Mouse (Mus musculus) brown adipose tissue, adult 24 weeks (tissue): ENCODE results near the gene Klhl15. TPM values are rescaled to one million over a fixed set of nuclear protein-coding genes. Genes with fewer than 3 reads are reported as not detected.

Source experiments
- polyA plus RNA-seq: library from polyadenylated mRNA; stranded (reverse); fragments of >200 nt; gene quantifications from 2 replicates; pipeline ENCODE4 v1.2.4, GENCODE M21; 2012; ENCODE audit not compliant: missing spikeins, insufficient read depth, insufficient read length

The Klhl15 gene
- polyA plus RNA-seq, 1 experiment, result 5.1 TPM

Other genes with a start within 250 kb of the Klhl15 start
- gene Zfx, start 110.9 kb upstream of the Klhl15 start, polyA plus RNA-seq, result 7.2 and 10.8 TPM in 2 replicates
- 81.5 and 82.8 TPM in 2 replicates for gene Eif2s3x, start 21.7 kb upstream of the Klhl15 start, polyA plus RNA-seq
- gene Fam90a1b, start 132.2 kb downstream of the Klhl15 start, polyA plus RNA-seq, result not detected in 2 replicates
- gene Apoo, start 132.5 kb downstream of the Klhl15 start, polyA plus RNA-seq, result 387 and 411 TPM in 2 replicates